Mouse (Mus musculus): ENCODE data around the gene Arhgef15. TPM values are rescaled to one million over a fixed set of nuclear protein-coding genes. Genes with fewer than 3 reads are reported as not detected.
A peak's percentile ranks its signal among the peaks of the same experiment; 100 is the strongest.
"Not testable (repeated sequence)": the region's sequence is repeated elsewhere in the genome, so short reads cannot be mapped to it uniquely, and the experiment has no call there.

The Arhgef15 gene
- 10 to 100 TPM; 21.1 to 25.3 TPM for total RNA-seq (2021)

- no peak for DNase-seq (ENCODE audit: extremely low spot score in 1 of 2, low spot score in 2 of 2)
- intact Hi-C loops (cut with DNase I): no loop called here
Measured at GRCm38 (mm10) chr11:68957308-68957707, at the start of gene Arhgef15. TSS of gene Arhgef15 (minus strand) at chr11:68957480.

- intact Hi-C loops (cut with DNase I); DNase-seq (ENCODE audit: extremely low spot score in 1 of 2, low spot score in 2 of 2): not testable (repeated sequence)
Measured at GRCm38 (mm10) chr11:69006575-69006974, 49.3 kb upstream of the Arhgef15 start.

- no peak for DNase-seq (ENCODE audit: extremely low spot score in 1 of 2, low spot score in 2 of 2)
- intact Hi-C loops (cut with DNase I): no loop called here
Measured at GRCm38 (mm10) chr11:69005193-69005592, 47.9 kb upstream of the Arhgef15 start.

GRCm38 (mm10) chr11:69003592-69003991 lies 46.3 kb upstream of the Arhgef15 start:
- DNase-seq (ENCODE audit: extremely low spot score in 1 of 2, low spot score in 2 of 2): no peak
- intact Hi-C loops (cut with DNase I): no loop called here

- DNase-seq (ENCODE audit: extremely low spot score in 1 of 2, low spot score in 2 of 2); intact Hi-C loops (cut with DNase I): not testable (repeated sequence)
Measured at GRCm38 (mm10) chr11:69002782-69003181, 45.5 kb upstream of the Arhgef15 start.

- intact Hi-C loops (cut with DNase I): no loop called here
Measured at GRCm38 (mm10) chr11:68997080-68997479, 39.8 kb upstream of the Arhgef15 start.

GRCm38 (mm10) chr11:68994377-68994776 lies 37.1 kb upstream of the Arhgef15 start:
- intact Hi-C loops (cut with DNase I): no loop called here
- no peak for DNase-seq (ENCODE audit: extremely low spot score in 1 of 2, low spot score in 2 of 2)

More at GRCm38 (mm10) chr11:68997080-68997479, 39.8 kb upstream of the Arhgef15 start:
- no peak for DNase-seq (ENCODE audit: extremely low spot score in 1 of 2, low spot score in 2 of 2)

- intact Hi-C loops (cut with DNase I): no loop called here
- DNase-seq (ENCODE audit: extremely low spot score in 1 of 2, low spot score in 2 of 2): no peak
Measured at GRCm38 (mm10) chr11:68993122-68993521, 35.8 kb upstream of the Arhgef15 start.

- intact Hi-C loops (cut with DNase I): no loop called here
Measured at GRCm38 (mm10) chr11:68988341-68988740, 31.1 kb upstream of the Arhgef15 start.

GRCm38 (mm10) chr11:68987365-68987882 lies 30.1 kb upstream of the Arhgef15 start:
- DNase-seq (ENCODE audit: extremely low spot score in 1 of 2, low spot score in 2 of 2): no peak
- intact Hi-C loops (cut with DNase I): no loop called here

More at GRCm38 (mm10) chr11:68988341-68988740, 31.1 kb upstream of the Arhgef15 start:
- DNase-seq (ENCODE audit: extremely low spot score in 1 of 2, low spot score in 2 of 2): no peak

- peak; percentile 47 to 81 for DNase-seq (ENCODE audit: extremely low spot score in 1 of 2, low spot score in 2 of 2)
- intact Hi-C loops (cut with DNase I): loop anchor here (2.0 kb wide), 1 partner anchor 78 kb away; no protein-coding TSS in a partner anchor
Measured at GRCm38 (mm10) chr11:68982639-68983369, 25.5 kb upstream of the Arhgef15 start.

GRCm38 (mm10) chr11:68980919-68981318 lies 23.6 kb upstream of the Arhgef15 start:
- intact Hi-C loops (cut with DNase I): no loop called here
- DNase-seq (ENCODE audit: extremely low spot score in 1 of 2, low spot score in 2 of 2): no peak

- DNase-seq (ENCODE audit: extremely low spot score in 1 of 2, low spot score in 2 of 2): no peak
- intact Hi-C loops (cut with DNase I): no loop called here
Measured at GRCm38 (mm10) chr11:68979320-68979733, 22.0 kb upstream of the Arhgef15 start.

- intact Hi-C loops (cut with DNase I): no loop called here
- DNase-seq (ENCODE audit: extremely low spot score in 1 of 2, low spot score in 2 of 2): no peak
Measured at GRCm38 (mm10) chr11:68975601-68976000, 18.3 kb upstream of the Arhgef15 start.

GRCm38 (mm10) chr11:68975085-68975484 lies 17.8 kb upstream of the Arhgef15 start, which contains the start of gene Rangrf:
TSS of gene Rangrf (minus strand) at chr11:68975185.
- intact Hi-C loops (cut with DNase I): no loop called here
- DNase-seq (ENCODE audit: extremely low spot score in 1 of 2, low spot score in 2 of 2): no peak

GRCm38 (mm10) chr11:68974059-68974450 lies 16.8 kb upstream of the Arhgef15 start:
- no peak for DNase-seq (ENCODE audit: extremely low spot score in 1 of 2, low spot score in 2 of 2)
- intact Hi-C loops (cut with DNase I): no loop called here

GRCm38 (mm10) chr11:68973250-68974058 lies 16.2 kb upstream of the Arhgef15 start:
- peak; percentile 76 to 90 for DNase-seq (ENCODE audit: extremely low spot score in 1 of 2, low spot score in 2 of 2)

GRCm38 (mm10) chr11:68970232-68970631 lies 13.0 kb upstream of the Arhgef15 start:
- peak in 1 of 2 experiments; percentile 69 for DNase-seq (ENCODE audit: extremely low spot score in 1 of 2, low spot score in 2 of 2)
- intact Hi-C loops (cut with DNase I): no loop called here

More at GRCm38 (mm10) chr11:68973250-68974058, 16.2 kb upstream of the Arhgef15 start:
- intact Hi-C loops (cut with DNase I): not testable (repeated sequence)

GRCm38 (mm10) chr11:68968752-68969151 lies 11.5 kb upstream of the Arhgef15 start:
- intact Hi-C loops (cut with DNase I): no loop called here
- peak in 1 of 2 experiments; percentile 28 for DNase-seq (ENCODE audit: extremely low spot score in 1 of 2, low spot score in 2 of 2)

Data from left cerebral cortex, postnatal 10 days (tissue).